Mouse (Mus musculus): ENCODE data around the gene Cfap126.
"Not testable (repeated sequence)": the region's sequence is repeated elsewhere in the genome, so short reads cannot be mapped to it uniquely, and the experiment has no call there.

The Cfap126 gene

GRCm38 (mm10) chr1:171122932-171123331 is 9.2 kb downstream of the Cfap126 start:
- in situ Hi-C loops (cut with MboI) = no loop called here

- in situ Hi-C loops (cut with MboI) = no loop called here
Measured at GRCm38 (mm10) chr1:171124398-171124797, 10.7 kb downstream of the Cfap126 start.

GRCm38 (mm10) chr1:171129251-171129650 is 15.5 kb downstream of the Cfap126 start:
- in situ Hi-C loops (cut with MboI) = loop anchor here (5.0 kb wide), 1 partner anchor 83 kb away; the partner anchor contains the start of gene Nr1i3

- in situ Hi-C loops (cut with MboI) = no loop called here
Measured at GRCm38 (mm10) chr1:171130971-171131370, 17.3 kb downstream of the Cfap126 start.

GRCm38 (mm10) chr1:171135600-171135999 is 21.9 kb downstream of the Cfap126 start:
- in situ Hi-C loops (cut with MboI) = no loop called here

- in situ Hi-C loops (cut with MboI) = not testable (repeated sequence)
Measured at GRCm38 (mm10) chr1:171137486-171138155, 23.9 kb downstream of the Cfap126 start.

- in situ Hi-C loops (cut with MboI) = not testable (repeated sequence)
Measured at GRCm38 (mm10) chr1:171142981-171143380, 29.3 kb downstream of the Cfap126 start.

GRCm38 (mm10) chr1:171149974-171150760 is 36.4 kb downstream of the Cfap126 start, which contains the start of the genes Sdhc and Mpz:
Gene Sdhc (minus strand): TSS chr1:171150603.
Gene Mpz (plus strand): TSS chr1:171150711.
- in situ Hi-C loops (cut with MboI) = no loop called here

GRCm38 (mm10) chr1:171150838-171151391 is 37.2 kb downstream of the Cfap126 start:
- in situ Hi-C loops (cut with MboI) = no loop called here

- in situ Hi-C loops (cut with MboI) = no loop called here
Measured at GRCm38 (mm10) chr1:171151966-171152365, 38.2 kb downstream of the Cfap126 start.

GRCm38 (mm10) chr1:171156644-171157043 is 42.9 kb downstream of the Cfap126 start:
- in situ Hi-C loops (cut with MboI) = no loop called here

GRCm38 (mm10) chr1:171157965-171158364 is 44.2 kb downstream of the Cfap126 start:
- in situ Hi-C loops (cut with MboI) = no loop called here

GRCm38 (mm10) chr1:171159485-171159975 is 45.8 kb downstream of the Cfap126 start:
- in situ Hi-C loops (cut with MboI) = no loop called here

GRCm38 (mm10) chr1:171162526-171162925 is 48.8 kb downstream of the Cfap126 start:
- in situ Hi-C loops (cut with MboI) = no loop called here

GRCm38 (mm10) chr1:171164258-171164657 is 50.5 kb downstream of the Cfap126 start:
- in situ Hi-C loops (cut with MboI) = no loop called here

GRCm38 (mm10) chr1:171165629-171166345 is 52.1 kb downstream of the Cfap126 start:
- in situ Hi-C loops (cut with MboI) = no loop called here

GRCm38 (mm10) chr1:171168906-171169305 is 55.2 kb downstream of the Cfap126 start:
- in situ Hi-C loops (cut with MboI) = no loop called here

GRCm38 (mm10) chr1:171169913-171170312 is 56.2 kb downstream of the Cfap126 start:
- in situ Hi-C loops (cut with MboI) = no loop called here

- in situ Hi-C loops (cut with MboI) = no loop called here
Measured at GRCm38 (mm10) chr1:171171138-171171537, 57.4 kb downstream of the Cfap126 start.

GRCm38 (mm10) chr1:171172779-171173178 is 59.1 kb downstream of the Cfap126 start:
- in situ Hi-C loops (cut with MboI) = no loop called here
